ENCODE assay signal across 8 mouse cellular contexts in genomic region chr7:140881696-140882468, GRCm38 (mm10). TPM values are rescaled to one million over a fixed set of nuclear protein-coding genes. Genes with fewer than 3 reads are reported as not detected.
A peak's percentile ranks its signal among the peaks of the same experiment; 100 is the strongest.
DNase-seq lines count a peak whose midpoint lies in the region; ATAC-seq and TF ChIP-seq lines count a peak whose summit lies in the region.

Gene Psmd13 (plus strand): TSS chr7:140881968.
Gene Sirt3 (minus strand): TSS chr7:140882309.

- H3K36me3 ChIP-seq in ES-E14 (ENCODE audit: control insufficient read depth, insufficient read depth, low read length, poor library complexity, severe bottlenecking), result peaks cover 14% of the 10 kb centered on the region
- H3K36me3 ChIP-seq in forebrain, embryonic 16.5 days (ENCODE audit: control insufficient read depth, insufficient read depth), result peaks cover 8% of the 10 kb centered on the region
- H3K36me3 ChIP-seq in lung, embryonic 14.5 days (ENCODE audit: insufficient read depth), result peaks cover 28% of the 10 kb centered on the region
- peaks cover 9% of the 10 kb centered on the region for H3K36me3 ChIP-seq in thymus, adult 2 months (ENCODE audit: control insufficient read depth, insufficient read depth, low read length)

- intact Hi-C loops in heart, postnatal 36 days (cut with DNase I), result loop anchor here (1.0 kb wide), 1 partner anchor 25 kb away; the partner anchor contains the start of gene Bet1l

- in situ Hi-C loops in ES-E14 (cut with MboI; ENCODE audit: low sequenced_read_pairs in 2 of 2, unreplicated experiment in 2 of 2), result no loop called here

- peak within 1 kb of the TSS; percentile 83 to 95 for H3K4me3 ChIP-seq in ES-E14 (ENCODE audit: insufficient read depth in 1 of 2, low read depth in 1 of 2, low read length in 2 of 2, poor library complexity in 1 of 2, severe bottlenecking in 1 of 2)
- H3K4me3 ChIP-seq in forebrain, embryonic 16.5 days (replicated peaks; ENCODE audit: low read length), result peak within 1 kb of the TSS; percentile 59
- H3K4me3 ChIP-seq in layer of hippocampus, adult 2 months, result peak within 1 kb of the TSS; percentile 78
- peak within 1 kb of the TSS; percentile 89 for H3K4me3 ChIP-seq in lung, embryonic 14.5 days (ENCODE audit: low read depth, low read length)
- peak within 1 kb of the TSS; percentile 93 for H3K4me3 ChIP-seq in olfactory bulb, adult 2 months (ENCODE audit: insufficient read depth, low read depth, low read length)
- peak within 1 kb of the TSS; percentile 98 for H3K4me3 ChIP-seq in thymus, adult 2 months (ENCODE audit: control insufficient read depth, insufficient read depth, low read length)

- peak within 1 kb of the TSS; percentile 89 for H3K9ac ChIP-seq in ES-E14 (ENCODE audit: insufficient read depth, low read depth, low read length, poor library complexity, severe bottlenecking)
- H3K9ac ChIP-seq in forebrain, embryonic 16.5 days (replicated peaks; ENCODE audit: low read depth, low read length), result peak within 1 kb of the TSS; percentile 68
- H3K9ac ChIP-seq in lung, embryonic 14.5 days, result peak within 1 kb of the TSS; percentile 79

- peak; percentile 99 for ATAC-seq in forebrain, embryonic 16.5 days
- ATAC-seq in lung, embryonic 14.5 days (ENCODE audit: insufficient read depth), result peak; percentile 97

- H3K27ac ChIP-seq in ES-E14 (ENCODE audit: insufficient read depth, low read depth, low read length, poor library complexity, severe bottlenecking), result peak within 1 kb of the TSS; percentile 78
- peak within 1 kb of the TSS; percentile 87 for H3K27ac ChIP-seq in forebrain, embryonic 16.5 days (ENCODE audit: low read length)
- H3K27ac ChIP-seq in layer of hippocampus, adult 2 months, result peak within 1 kb of the TSS; percentile 95
- peak within 1 kb of the TSS; percentile 88 for H3K27ac ChIP-seq in lung, embryonic 14.5 days (ENCODE audit: low read depth)
- peak within 1 kb of the TSS; percentile 75 for H3K27ac ChIP-seq in olfactory bulb, adult 2 months (ENCODE audit: insufficient read depth, low read depth, low read length)
- peak within 1 kb of the TSS; percentile 13; the same call in 1 of the 2 replicates for H3K27ac ChIP-seq in thymus, adult 2 months (ENCODE audit: control insufficient read depth, insufficient read depth, low read length)

- peak; percentile 91 for DNase-seq in ES-E14 (ENCODE audit: low read depth, low spot score)
- peak; percentile 90 for DNase-seq in cerebellum, adult 11-12 months
- peak; percentile 92 to 94 for DNase-seq in heart, postnatal 36 days
- DNase-seq in layer of hippocampus, adult 2 months (ENCODE audit: low spot score in 2 of 2), result peak; percentile 93
- peak; percentile 98 for DNase-seq in lung, embryonic 14.5 days
- DNase-seq in thymus, adult 2 months, result peak; percentile 95

- H3K4me1 ChIP-seq in ES-E14 (ENCODE audit: control insufficient read depth in 2 of 2, insufficient read depth in 2 of 2, low read length in 2 of 2, poor library complexity in 1 of 2), result 0 out of 4 replicates have a peak, but pooled peaks cover 0 to 3% of the 10 kb centered on the region in 2 experiments
- peaks cover 9% of the 10 kb centered on the region for H3K4me1 ChIP-seq in forebrain, embryonic 16.5 days (replicated peaks; ENCODE audit: control insufficient read depth, insufficient read depth, low read length)
- peaks cover 4% of the 10 kb centered on the region; the same call in 1 of the 2 replicates for H3K4me1 ChIP-seq in lung, embryonic 14.5 days (ENCODE audit: insufficient read depth)
- peaks cover 3% of the 10 kb centered on the region; the same call in 1 of the 2 replicates for H3K4me1 ChIP-seq in olfactory bulb, adult 2 months (ENCODE audit: control insufficient read depth, insufficient read depth, low read length)
- H3K4me1 ChIP-seq in thymus, adult 2 months (replicated peaks; ENCODE audit: control insufficient read depth, insufficient read depth, low read length), result peaks cover 17% of the 10 kb centered on the region

- H3K27me3 ChIP-seq in forebrain, embryonic 16.5 days (replicated peaks; ENCODE audit: control insufficient read depth, insufficient read depth, low read length), result no peaks in the 10 kb centered on the region
- H3K27me3 ChIP-seq in lung, embryonic 14.5 days (ENCODE audit: insufficient read depth, low read length), result no peaks in the 10 kb centered on the region
- H3K27me3 ChIP-seq in thymus, adult 2 months (ENCODE audit: control insufficient read depth, insufficient read depth, low read length), result no peaks in the 10 kb centered on the region

- TF ChIP-seq POLR2A in olfactory bulb, adult 2 months (IDR thresholded peaks at IDR 0.05; ENCODE audit: insufficient read depth, low read depth, low read length), result peak; percentile 48
- TF ChIP-seq POLR2A in thymus, adult 2 months (IDR thresholded peaks at IDR 0.05; ENCODE audit: control insufficient read depth, extremely low read depth, insufficient read depth, low read length, poor library complexity), result peak; percentile 56

- H3K9me3 ChIP-seq in ES-E14 (ENCODE audit: control insufficient read depth, insufficient read depth, low read depth, low read length), result no peaks in the 10 kb centered on the region
- no peaks in the 10 kb centered on the region for H3K9me3 ChIP-seq in forebrain, embryonic 16.5 days (ENCODE audit: control insufficient read depth, low read length)
- no peaks in the 10 kb centered on the region for H3K9me3 ChIP-seq in lung, embryonic 14.5 days (ENCODE audit: low read depth, low read length)

- no peak for TF ChIP-seq CTCF in layer of hippocampus, adult 2 months (conservative IDR thresholded peaks at IDR 0.05)
- no peak for TF ChIP-seq CTCF in lung, embryonic 14.5 days (IDR thresholded peaks at IDR 0.05; ENCODE audit: low read depth)
- no peak for TF ChIP-seq CTCF in olfactory bulb, adult 2 months (IDR thresholded peaks at IDR 0.05; ENCODE audit: insufficient read depth, low read depth, low read length)
- no peak for TF ChIP-seq CTCF in thymus, adult 2 months (IDR thresholded peaks at IDR 0.05; ENCODE audit: borderline replicate concordance, control insufficient read depth, extremely low read depth, insufficient read depth, low read length, poor library complexity)

- WGBS in forebrain, embryonic 16.5 days, result under 1% methylated on average over 59 of the region's 59 CpGs
- under 1% methylated on average over 59 of the region's 59 CpGs for WGBS in lung, embryonic 14.5 days
- WGBS in olfactory bulb, adult 2 months, result under 1% methylated on average over 59 of the region's 59 CpGs
- under 1% methylated on average over 58 of the region's 59 CpGs for WGBS in thymus, adult 2 months

- peak within 1 kb of the TSS; percentile 78 for H3K4me2 ChIP-seq in forebrain, embryonic 16.5 days (ENCODE audit: low read length)
- peak within 1 kb of the TSS; percentile 87 for H3K4me2 ChIP-seq in lung, embryonic 14.5 days

TF ChIP-seq in ES-E14, 5 proteins besides CTCF, POLR2A, EP300 and RAD21:
- TF ChIP-seq ZNF384 (IDR thresholded peaks at IDR 0.05; ENCODE audit: low read depth, low read length) (no peak), HCFC1 (IDR thresholded peaks at IDR 0.05; ENCODE audit: borderline replicate concordance, insufficient read depth, low read length) (peak; percentile 55; the same call in 1 of the 2 replicates)

RNA-seq across cellular contexts. Expression of gene Psmd13, which starts in this region (rescaled TPM):
- 164 and 199 TPM in 2 replicates for total RNA-seq in ES-E14 (2012; rRNA removed)
- 272 and 303 TPM in 2 replicates for polyA plus RNA-seq in forebrain, embryonic 16.5 days (2015; fragmentation: Nextera tagmentation; extraction: Ambion mirVana)
- total RNA-seq in heart, postnatal 36 days (2021), result 10 to 100 TPM; 85.8 to 92.3 TPM
- 100 to 1,000 TPM; 111 to 113 TPM for total RNA-seq in layer of hippocampus, adult 2 months (2021)
- polyA plus RNA-seq in lung, embryonic 14.5 days (2014; fragmentation: Nextera tagmentation; extraction: Ambion mirVana), result 139 and 167 TPM in 2 replicates
- polyA plus RNA-seq in olfactory bulb, adult 2 months (2012; ENCODE audit: insufficient read depth, insufficient read length, low replicate concordance, missing spikeins), result not detected in 2 replicates
- polyA plus RNA-seq in thymus, adult 2 months (2012; rRNA removed), result 99.7 and 100 TPM in 2 replicates

RNA-seq across cellular contexts. Expression of gene Sirt3, which starts in this region (rescaled TPM):
- 18.2 and 26.3 TPM in 2 replicates for total RNA-seq in ES-E14 (2012; rRNA removed)
- polyA plus RNA-seq in forebrain, embryonic 16.5 days (2015; fragmentation: Nextera tagmentation; extraction: Ambion mirVana), result 29.5 and 38.5 TPM in 2 replicates
- 10 to 100 TPM; 62.1 to 71.1 TPM for total RNA-seq in heart, postnatal 36 days (2021)
- total RNA-seq in layer of hippocampus, adult 2 months (2021), result 10 to 100 TPM; 69.2 to 73.2 TPM
- 16.6 and 18.2 TPM in 2 replicates for polyA plus RNA-seq in lung, embryonic 14.5 days (2014; fragmentation: Nextera tagmentation; extraction: Ambion mirVana)
- not detected in 2 replicates for polyA plus RNA-seq in olfactory bulb, adult 2 months (2012; ENCODE audit: insufficient read depth, insufficient read length, low replicate concordance, missing spikeins)
- 23.1 and 27.6 TPM in 2 replicates for polyA plus RNA-seq in thymus, adult 2 months (2012; rRNA removed)

Comparison
In these comparisons a context has a peak if more than half of its experiments do, and no peak if none do; other contexts are left out.
1. Peak in every context shown above with its lines: DNase-seq, ATAC-seq, H3K4me3 ChIP-seq and H3K27ac ChIP-seq.
2. RNA of gene Psmd13 (polyA plus RNA-seq): 272 to 303 TPM in forebrain, embryonic 16.5 days, 139 to 167 TPM in lung, embryonic 14.5 days and 99.7 to 100 TPM in thymus, adult 2 months; not detected in olfactory bulb, adult 2 months; every median in the first group is over 100 times any median in the second.
3. H3K27ac ChIP-seq: peak in every context shown above with its lines; median percentile 95 in layer of hippocampus, adult 2 months; 88 in lung, embryonic 14.5 days; 87 in forebrain, embryonic 16.5 days; 78 in ES-E14; 75 in olfactory bulb, adult 2 months; 13 in thymus, adult 2 months.